Mouse (Mus musculus) cortical plate, adult 2 months (tissue): ENCODE measurements at regions not wholly inside any gene's neighbourhood (a gene's known extent, or its start where the extent isn't known, plus 50 kb on each side); places are given as distances from the start of the nearest gene placed in this dataset.

ENCODE experiments used
- CTCF ChIP-seq: fragments of 200-500 bp; IDR thresholded peaks from 2 replicates; pipeline ENCODE4 v1.5.1; 2011; ENCODE audit warnings: mild to moderate bottlenecking, control low read depth, low read length; ENCODE audit not compliant: insufficient read depth; ENCODE audit errors: extremely low read depth
- POLR2A ChIP-seq: fragments of 200-500 bp; IDR thresholded peaks from 2 replicates; pipeline ENCODE4 v1.6.1; 2011; ENCODE audit warnings: mild to moderate bottlenecking, low read length, control low read depth; ENCODE audit not compliant: insufficient read depth; ENCODE audit errors: extremely low read depth

- TF ChIP-seq CTCF = no peak
- no peak for TF ChIP-seq POLR2A
Measured at GRCm38 (mm10) chr12:7250324-7250723, 727.1 kb upstream of the Apob start.
